Mouse (Mus musculus): Measurements from ENCODE around the gene Nudt8.
"Not testable (repeated sequence)": the region's sequence is repeated elsewhere in the genome, so short reads cannot be mapped to it uniquely, and the experiment has no call there.

Nudt8 gene

GRCm38 (mm10) chr19:4015635-4016034, 15.3 kb downstream of the Nudt8 start:
- DNase-seq (ENCODE audit: low spot score in 2 of 2), result no peak

- no peak for DNase-seq (ENCODE audit: low spot score in 2 of 2)
These were observed 17.7 kb downstream of the Nudt8 start for GRCm38 (mm10) chr19:4017921-4018587.

DNA sequence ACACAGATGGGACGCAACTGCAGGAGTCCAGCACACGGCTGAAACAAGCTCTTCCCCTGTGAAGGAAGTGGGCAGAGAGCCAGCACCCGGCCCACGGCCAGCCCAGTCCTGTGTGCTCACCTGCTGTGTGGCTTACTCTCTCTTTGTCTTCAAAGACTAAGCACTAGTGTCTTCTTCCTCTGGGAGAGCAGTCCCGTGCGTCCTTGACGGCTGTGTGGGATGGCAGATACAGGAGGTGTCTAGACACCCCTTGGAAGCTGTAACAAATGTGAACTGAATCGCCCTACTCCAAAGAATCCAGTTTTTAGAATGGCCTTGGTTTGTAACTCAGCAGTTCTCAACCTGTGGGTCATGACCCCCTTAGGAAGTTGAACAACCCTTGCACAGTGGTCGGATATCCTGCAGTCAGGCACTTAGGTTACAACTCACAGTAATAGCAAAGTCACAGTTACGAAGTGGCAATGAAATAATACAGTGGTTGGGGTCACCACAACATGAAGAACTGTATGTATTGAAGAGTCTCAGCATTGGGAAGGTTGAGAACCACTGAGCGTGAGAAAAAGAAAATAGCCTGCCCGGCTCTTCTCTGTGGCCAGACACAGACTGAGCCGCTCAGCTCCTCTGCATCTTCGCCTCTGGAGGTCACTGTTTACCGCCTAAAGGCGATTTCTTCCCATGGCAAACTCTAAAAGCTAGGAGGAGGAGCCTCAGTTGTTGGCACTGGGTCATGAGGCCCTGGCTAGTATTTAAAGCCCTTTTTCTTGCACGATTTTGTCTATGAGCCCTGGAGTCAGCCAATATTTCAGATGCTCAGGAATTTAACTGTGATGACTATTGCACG, 18.6 kb downstream of the Nudt8 start:
- DNase-seq (ENCODE audit: low spot score in 2 of 2), result peak; percentile 71 to 76

GRCm38 (mm10) chr19:4023185-4023584, 22.8 kb downstream of the Nudt8 start:
- DNase-seq (ENCODE audit: low spot score in 2 of 2), result no peak

DNA sequence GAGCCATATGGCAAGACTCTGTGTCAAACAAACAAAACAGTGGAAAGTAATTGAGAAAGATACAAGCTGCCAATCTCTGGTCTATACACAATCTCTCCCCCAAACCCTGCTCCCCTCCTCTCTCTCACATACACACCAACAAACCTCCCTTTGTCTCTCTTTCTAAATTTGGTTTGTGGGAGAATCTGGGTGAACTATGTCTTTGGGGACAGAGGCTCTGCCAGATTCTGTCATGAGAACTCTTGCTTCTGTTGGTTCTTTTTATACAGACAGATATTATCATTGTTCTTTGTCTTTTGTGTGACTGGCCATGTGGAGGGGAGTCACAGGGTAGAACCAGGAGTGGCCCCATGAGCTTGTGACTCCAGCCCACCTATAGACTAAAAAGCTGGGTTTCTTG, 27.2 kb downstream of the Nudt8 start:
- no peak for DNase-seq (ENCODE audit: low spot score in 2 of 2)

DNA sequence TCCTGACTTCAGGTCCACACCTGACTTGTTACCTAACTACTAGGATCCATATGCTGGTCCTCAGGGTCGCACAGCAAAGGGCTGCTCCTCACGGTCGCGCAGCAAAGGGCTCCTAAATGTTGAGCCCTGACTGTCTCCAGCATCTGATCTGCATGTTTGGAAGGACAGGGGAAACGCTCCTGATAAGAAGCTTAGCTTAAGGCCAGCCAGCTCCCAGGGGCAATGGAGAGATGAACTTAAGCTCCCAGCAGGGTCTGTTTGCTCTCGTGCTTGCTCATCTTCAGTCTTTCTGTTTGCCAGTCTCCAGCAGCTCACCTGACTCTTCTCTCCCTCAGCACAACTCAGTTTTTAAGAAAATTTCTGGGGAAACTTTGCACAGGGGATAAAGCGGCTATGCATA, 32.3 kb downstream of the Nudt8 start:
- DNase-seq (ENCODE audit: low spot score in 2 of 2), result no peak

DNA sequence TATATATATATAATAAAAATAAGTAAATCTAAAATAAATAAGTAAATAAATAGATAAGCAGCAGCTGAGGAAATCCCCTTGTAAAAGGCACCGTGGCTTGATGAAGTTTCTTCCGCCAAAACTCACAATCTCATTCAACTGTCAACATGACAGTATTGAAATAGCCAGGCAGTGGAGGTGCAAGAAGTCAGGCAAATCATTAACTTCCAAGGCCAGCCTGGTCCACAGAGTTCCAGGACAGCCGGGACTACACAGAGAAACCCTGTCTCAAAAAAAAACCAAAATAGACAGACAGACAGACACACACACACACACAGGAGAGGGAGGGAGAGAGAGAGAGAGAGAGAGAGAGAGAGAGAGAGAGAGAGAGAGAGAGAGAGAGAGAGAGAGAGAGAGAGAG, 32.9 kb downstream of the Nudt8 start:
- DNase-seq (ENCODE audit: low spot score in 2 of 2), result no peak

GRCm38 (mm10) chr19:4033742-4034141, 33.4 kb downstream of the Nudt8 start:
- no peak for DNase-seq (ENCODE audit: low spot score in 2 of 2)

DNA sequence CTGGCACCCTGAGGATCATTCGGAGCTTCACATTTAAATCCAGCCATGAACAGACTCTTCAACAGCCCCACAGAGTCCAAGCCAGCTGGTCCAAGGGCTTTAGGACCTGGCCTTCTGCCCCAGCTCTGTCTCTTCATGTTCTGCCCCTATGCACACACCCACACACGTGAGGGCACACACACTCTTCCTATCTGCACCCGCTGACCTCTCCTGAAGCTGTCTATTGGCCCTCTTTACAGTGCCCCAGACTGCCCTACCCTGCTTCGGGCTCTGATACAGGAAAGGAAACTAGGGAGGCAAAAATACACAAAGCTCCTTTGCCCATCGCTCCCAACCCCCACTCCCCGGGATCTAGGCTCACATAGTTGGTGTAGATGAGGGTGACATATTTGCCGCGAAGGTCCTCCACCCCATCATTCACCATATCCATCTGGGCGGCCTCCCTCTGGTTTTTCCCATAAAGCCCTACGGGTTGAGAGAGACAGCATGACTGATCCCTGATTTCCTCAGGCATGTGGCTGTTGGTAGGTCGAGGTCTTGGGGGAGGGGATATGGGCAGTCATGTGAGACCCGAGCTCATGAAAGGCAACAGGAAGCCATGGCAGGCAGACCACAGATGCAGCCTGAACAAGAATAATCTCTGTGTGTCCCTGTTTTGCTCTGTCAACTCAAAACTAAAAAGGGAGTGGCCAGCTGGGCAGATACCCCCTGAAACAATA, 36.1 kb downstream of the Nudt8 start:
- no peak for DNase-seq (ENCODE audit: low spot score in 2 of 2)

DNA sequence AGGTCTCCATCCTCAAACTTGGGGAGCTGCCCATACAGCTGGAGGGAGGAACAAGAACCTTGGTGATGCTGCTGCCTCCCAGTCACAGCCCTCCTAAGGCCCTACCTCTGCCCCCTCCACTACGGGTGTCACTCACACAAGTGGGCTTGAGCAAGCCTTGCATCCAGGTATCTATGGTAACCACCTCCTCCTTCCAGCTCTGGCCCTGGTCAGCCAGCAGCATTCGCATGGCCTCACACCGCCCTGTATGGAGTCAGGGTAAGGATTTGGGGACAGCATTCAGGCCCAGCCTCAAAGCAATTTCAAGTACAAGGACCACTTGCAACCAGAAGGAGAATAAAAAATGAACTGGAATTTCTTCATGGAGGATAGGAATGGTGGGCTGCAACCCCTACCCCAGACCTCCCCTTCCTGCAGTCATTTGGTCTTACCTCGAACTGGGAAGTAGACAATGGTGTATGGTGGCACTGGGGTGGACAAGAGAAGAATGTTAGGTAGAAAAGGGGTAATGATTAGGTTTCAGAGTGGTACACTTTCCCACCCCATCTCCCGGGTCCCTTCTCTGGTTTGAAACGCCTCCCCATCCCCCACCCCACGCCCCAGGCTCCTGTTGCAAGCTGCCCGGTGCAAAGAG, 36.9 kb downstream of the Nudt8 start:
- DNase-seq (ENCODE audit: low spot score in 2 of 2), result not testable (repeated sequence)

DNA sequence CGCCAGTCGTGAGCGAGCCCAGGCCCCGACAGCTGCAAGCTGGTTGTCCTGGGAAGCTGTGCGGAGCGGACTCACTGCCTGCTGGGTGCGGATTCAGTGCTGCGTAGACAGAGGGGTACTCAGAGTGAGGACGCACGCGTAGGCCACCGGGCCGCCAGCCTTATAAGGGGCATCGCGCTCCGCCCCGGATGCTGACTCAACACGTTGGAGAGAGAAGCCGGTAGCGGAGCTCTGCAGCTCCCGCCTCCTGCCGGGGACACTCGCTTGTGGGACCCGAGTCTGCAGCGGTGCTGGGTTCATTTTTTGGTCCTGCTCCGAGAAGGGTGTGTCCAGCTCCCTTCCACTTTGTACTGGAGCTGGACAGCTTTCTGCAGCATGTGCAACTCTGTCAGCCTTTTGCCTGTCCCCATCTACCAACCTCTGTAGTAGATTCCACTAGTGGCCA, 37.4 kb downstream of the Nudt8 start, which contains the start of gene Gstp1:
Gstp1 (minus strand) TSS at position 198 of the 445 bp plus-strand sequence.
- peak; percentile 88 to 89 for DNase-seq (ENCODE audit: low spot score in 2 of 2)

DNA sequence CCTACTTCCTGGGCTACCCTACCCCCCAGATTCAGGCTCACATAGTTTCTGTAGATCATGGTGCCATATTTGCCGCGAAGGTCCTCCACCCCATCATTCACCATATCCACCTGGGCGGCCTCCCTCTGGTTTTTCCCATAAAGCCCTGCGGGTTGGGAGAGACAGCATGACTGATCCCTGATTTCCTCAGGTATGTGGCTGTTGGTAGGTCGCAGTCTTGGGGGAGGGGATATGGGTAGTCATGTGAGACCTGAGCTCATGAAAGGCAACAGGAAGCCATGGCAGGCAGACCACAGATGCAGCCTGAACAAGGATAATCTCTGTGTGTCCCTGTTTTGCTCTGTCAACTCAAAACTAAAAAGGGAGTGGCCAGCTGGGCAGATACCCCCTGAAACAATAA, 40.6 kb downstream of the Nudt8 start:
- DNase-seq (ENCODE audit: low spot score in 2 of 2), result not testable (repeated sequence)

DNA sequence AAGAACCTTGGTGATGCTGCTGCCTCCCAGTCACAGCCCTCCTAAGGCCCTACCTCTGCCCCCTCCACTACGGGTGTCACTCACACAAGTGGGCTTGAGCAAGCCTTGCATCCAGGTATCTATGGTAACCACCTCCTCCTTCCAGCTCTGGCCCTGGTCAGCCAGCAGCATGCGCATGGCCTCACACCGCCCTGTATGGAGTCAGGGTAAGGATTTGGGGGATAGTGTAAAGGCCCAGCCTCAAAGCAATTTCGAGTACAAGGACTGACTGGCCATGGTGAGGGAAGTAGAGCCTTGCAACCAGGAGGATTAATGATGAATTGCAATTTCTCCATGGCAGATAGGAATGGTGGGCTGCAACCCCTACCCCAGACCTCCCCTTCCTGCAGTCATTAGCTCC, 41.1 kb downstream of the Nudt8 start:
- not testable (repeated sequence) for DNase-seq (ENCODE audit: low spot score in 2 of 2)

DNA sequence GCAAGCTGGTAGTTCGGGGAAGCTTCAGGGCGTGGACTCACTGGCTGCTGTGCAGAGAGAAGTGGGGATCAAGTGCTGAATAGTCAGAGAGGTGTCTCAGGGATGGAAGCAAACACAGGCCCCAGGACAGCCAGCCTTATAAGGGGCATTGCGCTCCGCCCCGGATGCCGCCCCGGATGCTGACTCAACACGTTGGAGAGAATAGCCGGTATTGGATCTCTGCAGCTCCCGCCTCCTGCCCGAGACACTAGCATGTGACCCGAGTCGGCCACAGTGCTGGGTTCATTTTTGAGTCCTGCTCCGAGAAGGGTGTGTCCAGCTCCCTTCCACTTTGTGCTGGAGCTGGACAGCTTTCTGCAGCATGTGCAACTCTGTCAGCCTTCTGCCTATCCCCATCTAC, 41.7 kb downstream of the Nudt8 start:
- no peak for DNase-seq (ENCODE audit: low spot score in 2 of 2)

DNA sequence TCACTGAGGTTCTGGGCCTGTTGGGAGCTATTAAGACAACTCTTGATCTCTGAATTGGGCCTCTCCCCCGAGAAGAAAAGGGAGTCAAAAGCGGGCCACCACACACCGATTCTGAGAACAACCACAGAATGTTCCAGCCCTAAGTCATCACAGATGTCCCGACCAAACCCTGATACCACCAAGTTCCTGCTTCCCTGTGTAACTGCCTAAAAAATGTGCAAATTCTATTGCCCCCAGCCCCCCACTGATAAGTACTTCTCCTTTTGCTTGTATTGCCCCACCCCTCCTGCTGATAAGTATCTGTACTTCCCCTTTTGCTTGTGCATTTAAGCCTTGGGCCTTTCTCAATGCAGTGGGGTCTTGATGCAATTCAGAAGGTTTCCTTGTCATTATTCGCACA, 43.7 kb downstream of the Nudt8 start:
- DNase-seq (ENCODE audit: low spot score in 2 of 2), result not testable (repeated sequence)

DNA sequence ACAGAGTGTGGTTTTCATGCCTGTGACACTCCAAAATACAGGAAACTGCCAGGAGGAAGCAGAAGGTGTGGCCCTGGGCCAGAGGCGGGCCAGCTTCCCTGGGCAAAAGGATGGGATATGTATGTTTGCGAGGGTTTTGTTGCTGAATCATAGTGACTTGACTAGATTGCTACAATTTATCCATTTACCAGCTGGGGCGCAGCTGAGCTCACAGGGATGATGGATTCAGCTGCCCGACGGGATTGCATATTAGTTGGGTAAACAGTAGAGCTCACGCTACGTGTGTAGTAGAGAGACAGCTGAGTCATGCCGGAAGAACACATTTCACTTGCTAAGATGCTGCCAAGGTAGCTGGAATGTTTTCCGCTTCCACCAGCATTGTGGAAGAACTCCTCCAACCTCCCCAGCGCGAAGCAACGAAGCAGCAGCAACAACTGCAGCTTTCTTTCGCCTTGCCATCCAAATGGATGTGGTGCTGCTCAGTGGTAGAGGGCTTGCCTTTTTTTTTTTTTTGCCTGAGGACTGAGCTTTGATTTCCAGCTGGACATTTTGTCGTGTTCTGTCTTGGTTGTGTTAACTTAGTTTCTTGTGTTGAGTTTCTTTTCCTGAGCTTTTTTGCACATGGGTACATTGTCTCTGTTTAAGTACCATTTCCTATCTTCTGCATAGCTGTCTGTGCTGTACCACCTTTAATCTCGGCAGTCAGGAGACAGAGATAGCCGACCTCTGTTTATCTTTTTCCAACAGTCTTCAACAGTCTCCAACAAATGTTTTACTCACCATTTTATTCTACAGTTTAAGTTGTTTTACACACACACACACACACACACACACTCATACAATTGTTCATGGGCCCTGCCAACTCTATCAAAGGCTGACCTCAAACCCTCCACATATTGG, 45.8 kb downstream of the Nudt8 start, which contains the start of gene Gstp2:
Gstp2 (minus strand) TSS at position 58 of the 900 bp plus-strand sequence.
- DNase-seq (ENCODE audit: low spot score in 2 of 2), result peak; percentile 29 to 61

- peak; percentile 26 to 49 for DNase-seq (ENCODE audit: low spot score in 2 of 2)
These were observed 46.5 kb downstream of the Nudt8 start for GRCm38 (mm10) chr19:4046866-4047254.

GRCm38 (mm10) chr19:4047859-4048258, 47.5 kb downstream of the Nudt8 start:
- DNase-seq (ENCODE audit: low spot score in 2 of 2), result peak; percentile 71 to 81

- not testable (repeated sequence) for DNase-seq (ENCODE audit: low spot score in 2 of 2)
These were observed 48.7 kb downstream of the Nudt8 start for GRCm38 (mm10) chr19:4049069-4049468.

DNA sequence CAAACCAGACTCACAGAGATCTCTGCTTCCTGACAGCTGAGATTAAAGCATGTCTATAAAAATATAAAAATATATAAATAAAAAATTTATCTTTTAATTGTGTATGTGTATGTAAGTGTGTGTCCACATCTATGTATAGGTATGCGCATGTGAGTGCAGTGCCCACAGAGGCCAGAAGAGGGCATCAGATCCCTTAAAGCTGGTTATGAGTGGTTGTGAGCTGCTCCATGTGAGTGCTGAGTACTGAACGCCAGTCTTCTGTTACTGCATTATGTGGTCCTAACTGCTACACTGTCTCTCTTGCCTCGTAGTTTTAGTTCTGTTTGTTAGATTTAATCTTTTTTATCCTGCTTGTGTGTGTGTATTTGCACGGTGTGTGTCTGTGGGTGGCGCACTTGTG, 50.6 kb downstream of the Nudt8 start:
- no peak for DNase-seq (ENCODE audit: low spot score in 2 of 2)
